Mouse (Mus musculus) lung, postnatal 0 days (tissue): Measurements from ENCODE around the gene Mapkapk2. TPM values are rescaled to one million over a fixed set of nuclear protein-coding genes. Genes with fewer than 3 reads are reported as not detected.

Source experiments
- ATAC-seq: fragments of 200-750 bp; cut with Nextera tagmentation; 2 replicates; pipeline ENCODE4 v1.8.0; 2017; ENCODE audit warnings: moderate library complexity
- DNase-seq: peaks from one replicate; pipeline ENCODE4 v3.0.0-alpha.2; 2016; ENCODE audit warnings: low spot score
- H3K27ac ChIP-seq: fragments of 300-500 bp; sonication (generic); 2 replicates; pipeline ENCODE4 v1.5.1; 2014; ENCODE audit warnings: antibody characterized with exemption, mild to moderate bottlenecking, low read length, mixed read lengths
- H3K27me3 ChIP-seq: fragments of 300-500 bp; sonication (generic); replicated peaks from 2 replicates; pipeline ENCODE4 v1.6.1; 2014; ENCODE audit warnings: low read length, mixed read lengths; ENCODE audit not compliant: insufficient read depth
- H3K36me3 ChIP-seq: fragments of 300-500 bp; sonication (generic); 2 replicates; pipeline ENCODE4 v1.6.1; 2014; ENCODE audit warnings: low read length, mixed read lengths; ENCODE audit not compliant: insufficient read depth
- H3K4me1 ChIP-seq: fragments of 300-500 bp; sonication (generic); 2 replicates; pipeline ENCODE4 v1.6.1; 2014; ENCODE audit warnings: antibody characterized with exemption, low read depth, low read length, mixed read lengths; ENCODE audit not compliant: insufficient read depth
- H3K4me2 ChIP-seq: fragments of 300-500 bp; sonication (generic); replicated peaks from 2 replicates; pipeline ENCODE4 v1.6.1; 2014; ENCODE audit warnings: low read depth, mild to moderate bottlenecking, low read length, moderate library complexity, mixed read lengths
- H3K4me3 ChIP-seq: fragments of 300-500 bp; sonication (generic); 2 replicates; pipeline ENCODE4 v1.5.1; 2014; ENCODE audit warnings: low read depth, low read length
- H3K9ac ChIP-seq: fragments of 300-500 bp; sonication (generic); replicated peaks from 2 replicates; pipeline ENCODE4 v1.6.1; 2014; ENCODE audit warnings: low read depth, mild to moderate bottlenecking
- H3K9me3 ChIP-seq: fragments of 300-500 bp; sonication (generic); 2 replicates; pipeline ENCODE4 v1.6.1; 2016; ENCODE audit warnings: low read length, mixed read lengths
- CTCF ChIP-seq: IDR thresholded peaks from 2 replicates; pipeline ENCODE4 v1.5.1; 2016; ENCODE audit warnings: antibody characterized with exemption, mild to moderate bottlenecking
- EP300 ChIP-seq: IDR thresholded peaks from 2 replicates; pipeline ENCODE4 v1.6.1; 2016; ENCODE audit warnings: antibody characterized with exemption, mild to moderate bottlenecking, control low read depth
- WGBS: fragments of 180-500 bp; shearing (Covaris S2); extraction: QIAGEN DNeasy Blood & Tissue Kit; methylation state at CpG from one replicate; pipeline ENCODE4 v1.1.7; 2014; 5-methylcytosine and 5-hydroxymethylcytosine counted together
- polyA plus RNA-seq: library from polyadenylated mRNA; unstranded; fragments of >200 nt; fragmentation: Nextera tagmentation; extraction: Ambion mirVana; gene quantifications from 2 replicates; pipeline ENCODE4 v1.2.1, GENCODE M21; 2015

Gene Mapkapk2
- polyA plus RNA-seq, 1 experiment from 2014 or later: 65.0 TPM

DNA sequence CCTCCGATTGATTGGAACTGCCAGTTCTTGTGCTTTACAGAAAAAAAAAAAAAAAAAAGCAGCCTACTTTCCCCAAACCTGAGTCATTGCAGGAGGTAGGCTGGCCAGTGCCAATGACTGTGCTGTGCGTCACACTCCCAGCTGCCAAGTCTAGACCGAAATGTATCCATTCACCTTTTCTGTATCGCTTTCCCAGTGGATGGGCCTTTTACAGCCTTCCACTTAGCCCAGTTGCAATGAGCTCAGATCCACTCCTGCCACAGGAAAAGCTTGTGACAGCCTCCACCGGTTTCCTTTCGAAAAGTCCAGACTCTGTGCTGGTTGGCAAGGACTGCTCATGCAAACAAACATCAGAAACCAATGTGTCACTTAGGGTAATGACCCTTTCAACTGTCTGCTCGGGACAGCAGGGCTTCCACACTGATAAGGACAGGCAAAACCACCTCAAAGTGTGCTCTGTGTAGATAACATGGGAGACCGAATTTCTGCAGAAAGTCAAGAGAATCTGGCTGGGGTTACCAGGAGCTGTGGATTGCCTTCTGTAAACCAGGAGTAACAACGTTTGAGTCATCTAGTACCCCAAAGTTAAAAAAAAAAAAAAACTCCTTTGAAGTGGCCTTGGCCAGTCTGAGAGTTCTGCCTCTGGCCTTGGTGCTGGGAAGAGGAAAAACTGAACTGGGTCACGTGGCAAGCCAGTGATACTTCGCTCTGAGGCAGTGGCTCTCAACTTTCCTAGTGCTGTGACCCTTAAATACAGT is 28.5 kb upstream of the Mapkapk2 start:
- no peak overlapping the region for H3K27ac ChIP-seq

GRCm38 (mm10) chr1:131123522-131124265 is 26.1 kb upstream of the Mapkapk2 start:
- ATAC-seq: no peak

More for the DNA sequence above, 28.5 kb upstream of the Mapkapk2 start:
- peak; percentile 46 for ATAC-seq
- WGBS: 41% methylated on average over 11 of the region's 11 CpGs
- TF ChIP-seq EP300 (no peak), CTCF (no peak)
- no peaks in the 10 kb centered on the region for H3K9me3 ChIP-seq
- peak; percentile 44 for DNase-seq
- H3K4me2 ChIP-seq: no peak overlapping the region
- H3K9ac ChIP-seq: no peak overlapping the region
- no peaks in the 10 kb centered on the region for H3K36me3 ChIP-seq
- no peak overlapping the region for H3K4me3 ChIP-seq
- no peaks in the 10 kb centered on the region for H3K4me1 ChIP-seq
- no peaks in the 10 kb centered on the region for H3K27me3 ChIP-seq

DNA sequence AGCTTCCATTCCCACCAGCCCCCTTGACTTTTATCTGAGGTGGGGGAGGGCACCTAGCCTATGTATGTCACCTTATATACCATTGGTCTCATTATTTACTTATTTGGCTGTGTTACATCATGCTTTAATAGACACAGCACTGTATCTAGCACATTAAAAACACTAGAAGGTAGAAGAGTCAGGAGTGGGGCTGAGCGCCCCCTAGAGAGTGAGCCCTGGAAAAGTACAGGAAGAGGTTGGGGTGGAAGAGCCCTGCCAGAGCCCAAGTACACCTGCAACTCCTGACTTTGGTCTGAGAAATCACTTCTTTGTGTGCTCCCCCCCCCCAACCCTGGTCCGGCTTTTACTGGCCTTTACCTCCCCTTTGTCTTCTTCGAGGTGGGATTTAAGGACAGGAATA is 24.4 kb upstream of the Mapkapk2 start:
- no peak for TF ChIP-seq EP300
- TF ChIP-seq CTCF: peak; percentile 58
- H3K4me1 ChIP-seq: no peaks in the 10 kb centered on the region
- no peak overlapping the region for H3K4me3 ChIP-seq
- no peak overlapping the region for H3K9ac ChIP-seq
- WGBS: 49% methylated on average over 3 of the region's 3 CpGs
- H3K4me2 ChIP-seq: no peak overlapping the region
- ATAC-seq (no peak), DNase-seq (peak; percentile 40)
- no peaks in the 10 kb centered on the region for H3K27me3 ChIP-seq
- H3K9me3 ChIP-seq: no peaks in the 10 kb centered on the region
- H3K27ac ChIP-seq: no peak overlapping the region
- H3K36me3 ChIP-seq: no peaks in the 10 kb centered on the region

More at GRCm38 (mm10) chr1:131123522-131124265, 26.1 kb upstream of the Mapkapk2 start:
- H3K4me3 ChIP-seq: no peak overlapping the region
- no peaks in the 10 kb centered on the region for H3K9me3 ChIP-seq
- no peak overlapping the region for H3K4me2 ChIP-seq
- H3K4me1 ChIP-seq: no peaks in the 10 kb centered on the region
- TF ChIP-seq EP300 (no peak), CTCF (no peak)
- no peak for DNase-seq
- H3K27me3 ChIP-seq: no peaks in the 10 kb centered on the region
- H3K27ac ChIP-seq: no peak overlapping the region
- H3K9ac ChIP-seq: no peak overlapping the region
- H3K36me3 ChIP-seq: no peaks in the 10 kb centered on the region
- WGBS: 44% methylated on average over 10 of the region's 10 CpGs

DNA sequence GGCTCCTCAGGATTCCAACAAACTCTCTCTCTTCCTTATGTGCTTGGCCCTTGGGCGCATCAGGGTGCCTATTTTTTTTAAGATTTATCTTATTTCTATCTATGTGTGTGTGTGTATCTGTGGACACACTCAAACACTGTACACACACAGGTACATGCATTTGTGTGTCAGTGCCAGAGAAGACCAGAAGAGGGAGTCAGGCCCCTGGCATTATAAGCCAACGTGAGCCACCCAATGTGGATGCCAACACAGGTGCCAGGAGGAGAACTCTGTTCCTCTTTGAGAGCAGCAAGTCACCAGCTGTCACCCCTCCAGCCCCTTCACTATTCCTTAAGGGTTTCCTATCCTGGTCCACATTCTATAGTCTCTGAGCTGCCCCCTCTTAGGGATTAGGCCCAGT is 21.4 kb upstream of the Mapkapk2 start:
- TF ChIP-seq EP300 (no peak), CTCF (peak; percentile 74)
- Histone ChIP-seq H3K4me3 (no peak overlapping the region), H3K36me3 (no peaks in the 10 kb centered on the region), H3K9me3 (no peaks in the 10 kb centered on the region), H3K9ac (no peak overlapping the region), H3K27ac (peak overlapping the region; percentile 71), H3K4me1 (no peaks in the 10 kb centered on the region), H3K4me2 (no peak overlapping the region; the same call in 1 of the 2 replicates), H3K27me3 (no peaks in the 10 kb centered on the region)
- DNase-seq (peak; percentile 66), ATAC-seq (peak; percentile 48)
- WGBS: 59% methylated on average over 2 of the region's 2 CpGs

- H3K27me3 ChIP-seq: no peaks in the 10 kb centered on the region
- ATAC-seq (peak; percentile 88), DNase-seq (peak; percentile 89)
- H3K36me3 ChIP-seq: no peaks in the 10 kb centered on the region
- H3K9ac ChIP-seq: no peak overlapping the region
- TF ChIP-seq CTCF: no peak
- peak; percentile 85 for TF ChIP-seq EP300
- no peaks in the 10 kb centered on the region for H3K4me1 ChIP-seq
- no peaks in the 10 kb centered on the region for H3K9me3 ChIP-seq
- 37% methylated on average over 10 of the region's 10 CpGs for WGBS
- peak overlapping the region; percentile 71 for H3K27ac ChIP-seq
- H3K4me2 ChIP-seq: peak overlapping the region; percentile 19
- no peak overlapping the region for H3K4me3 ChIP-seq
These were observed 20.9 kb upstream of the Mapkapk2 start for GRCm38 (mm10) chr1:131118530-131118929.

- no peak overlapping the region for H3K27ac ChIP-seq
- no peak overlapping the region for H3K4me2 ChIP-seq
- H3K4me1 ChIP-seq: peaks cover 3% of the 10 kb centered on the region; the same call in 1 of the 2 replicates
- no peak overlapping the region for H3K9ac ChIP-seq
- ATAC-seq (peak; percentile 15), DNase-seq (peak; percentile 66)
- TF ChIP-seq CTCF: no peak
- 0 out of 2 replicates have a peak, but pooled peaks have one; percentile 30 for TF ChIP-seq EP300
- H3K36me3 ChIP-seq: no peaks in the 10 kb centered on the region
- 55% methylated on average over 13 of the region's 13 CpGs for WGBS
- H3K27me3 ChIP-seq: no peaks in the 10 kb centered on the region
- no peaks in the 10 kb centered on the region for H3K9me3 ChIP-seq
- H3K4me3 ChIP-seq: no peak overlapping the region
These were observed 18.9 kb upstream of the Mapkapk2 start for GRCm38 (mm10) chr1:131116430-131117011.
